Mouse (Mus musculus): ENCODE measurements around the gene Car10. TPM values are rescaled to one million over a fixed set of nuclear protein-coding genes. Genes with fewer than 3 reads are reported as not detected.
"Not testable (repeated sequence)": the region's sequence is repeated elsewhere in the genome, so short reads cannot be mapped to it uniquely, and the experiment has no call there.

Car10 gene
- total RNA-seq, 2 experiments from 2014 or later, result 134 to 140 TPM

- intact Hi-C loops (cut with DNase I), result no loop called here
- DNase-seq (ENCODE audit: low spot score in 2 of 2), result no peak
Measured at GRCm38 (mm10) chr11:93361576-93361975, 263.7 kb downstream of the Car10 start.

GRCm38 (mm10) chr11:93364171-93364570 lies 266.3 kb downstream of the Car10 start:
- intact Hi-C loops (cut with DNase I), result no loop called here
- DNase-seq (ENCODE audit: low spot score in 2 of 2), result no peak

DNA sequence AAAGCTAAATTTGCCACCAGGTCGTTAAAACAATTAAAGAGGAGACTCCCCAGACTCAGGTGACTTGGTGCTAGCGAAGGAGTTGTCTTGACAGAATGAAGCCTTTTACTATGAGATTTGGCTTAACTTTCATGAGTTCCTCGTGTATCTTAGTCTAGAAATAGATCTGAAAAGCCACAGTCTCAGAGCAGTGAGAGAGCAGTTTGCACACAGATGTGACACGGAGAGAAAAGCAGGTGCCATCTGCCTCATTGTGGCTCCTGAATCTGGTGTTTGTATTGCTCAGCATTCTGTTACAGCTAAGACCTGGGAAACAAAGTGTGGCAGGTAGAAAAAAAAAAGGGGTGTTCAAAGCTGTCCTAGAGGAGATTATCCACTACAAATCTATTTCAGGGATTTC lies 269.4 kb downstream of the Car10 start:
- no peak for DNase-seq (ENCODE audit: low spot score in 2 of 2)
- intact Hi-C loops (cut with DNase I), result no loop called here

GRCm38 (mm10) chr11:93367740-93368139 lies 269.9 kb downstream of the Car10 start:
- no peak for DNase-seq (ENCODE audit: low spot score in 2 of 2)
- intact Hi-C loops (cut with DNase I), result no loop called here

- intact Hi-C loops (cut with DNase I), result no loop called here
- DNase-seq (ENCODE audit: low spot score in 2 of 2), result no peak
Measured at GRCm38 (mm10) chr11:93373697-93374354, 276.0 kb downstream of the Car10 start.

GRCm38 (mm10) chr11:93391159-93391558 lies 293.3 kb downstream of the Car10 start:
- no peak for DNase-seq (ENCODE audit: low spot score in 2 of 2)
- intact Hi-C loops (cut with DNase I), result no loop called here

DNA sequence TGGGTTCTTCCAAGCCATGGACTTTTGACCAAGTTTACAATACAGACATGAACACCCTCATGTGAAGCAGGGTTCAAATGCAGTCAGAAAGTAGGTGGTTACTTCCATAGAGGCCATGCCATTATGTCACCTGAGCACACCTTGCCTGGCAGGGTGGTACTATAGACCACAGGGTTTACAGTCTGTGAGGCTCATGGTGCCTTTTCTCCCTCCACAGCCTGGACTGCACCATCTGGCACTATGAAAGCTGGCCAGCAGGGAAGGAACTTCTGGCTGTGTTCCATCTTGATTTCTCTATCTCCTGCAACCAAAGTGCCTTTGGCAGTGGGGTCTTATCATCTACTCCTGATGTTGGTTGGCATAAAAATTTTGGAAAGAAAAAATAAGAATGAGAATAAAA lies 295.5 kb downstream of the Car10 start:
- intact Hi-C loops (cut with DNase I); DNase-seq (ENCODE audit: low spot score in 2 of 2): not testable (repeated sequence)

DNA sequence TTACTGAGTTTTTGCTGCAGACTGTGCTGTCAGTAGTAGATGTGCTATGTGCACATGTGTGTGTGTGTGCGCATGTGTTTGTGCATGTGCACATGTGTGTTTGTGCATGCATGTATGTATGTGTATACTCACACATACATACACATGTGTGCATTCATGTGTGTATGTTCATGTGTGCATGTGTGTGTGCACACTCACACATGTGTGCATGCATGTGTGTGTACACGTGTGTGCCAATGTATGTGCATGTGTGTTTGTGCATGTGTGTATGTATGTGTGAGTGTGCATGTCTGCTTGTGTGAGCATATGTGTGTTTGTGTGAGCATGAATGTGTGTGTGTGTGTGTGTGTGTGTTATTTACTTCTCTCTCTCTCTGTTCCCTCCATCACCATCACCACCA lies 298.5 kb downstream of the Car10 start:
- DNase-seq (ENCODE audit: low spot score in 2 of 2), result no peak
- intact Hi-C loops (cut with DNase I), result no loop called here

DNA sequence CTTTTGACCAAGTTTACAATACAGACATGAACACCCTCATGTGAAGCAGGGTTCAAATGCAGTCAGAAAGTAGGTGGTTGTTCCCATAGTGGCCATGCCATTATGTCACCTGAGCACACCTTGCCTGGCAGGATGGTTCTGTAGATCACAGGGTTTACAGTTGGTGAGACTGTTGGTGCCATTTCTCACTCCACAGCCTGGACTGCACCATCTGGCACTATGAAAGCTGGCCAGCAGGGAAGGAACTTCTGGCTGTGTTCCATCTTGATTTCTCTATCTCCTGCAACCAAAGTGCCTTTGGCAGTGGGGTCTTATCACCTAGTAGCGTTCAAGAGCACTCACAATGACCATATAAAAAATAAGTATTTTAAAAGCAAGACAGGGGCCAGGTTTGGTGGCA lies 303.3 kb downstream of the Car10 start:
- DNase-seq (ENCODE audit: low spot score in 2 of 2); intact Hi-C loops (cut with DNase I): not testable (repeated sequence)

GRCm38 (mm10) chr11:93407981-93408380 lies 310.2 kb downstream of the Car10 start:
- no peak for DNase-seq (ENCODE audit: low spot score in 2 of 2)
- intact Hi-C loops (cut with DNase I), result no loop called here

GRCm38 (mm10) chr11:93431482-93431881 lies 333.7 kb downstream of the Car10 start:
- intact Hi-C loops (cut with DNase I), result no loop called here

GRCm38 (mm10) chr11:93434997-93435915 lies 337.4 kb downstream of the Car10 start:
- DNase-seq (ENCODE audit: low spot score in 2 of 2), result no peak
- intact Hi-C loops (cut with DNase I), result no loop called here

More at GRCm38 (mm10) chr11:93431482-93431881, 333.7 kb downstream of the Car10 start:
- no peak for DNase-seq (ENCODE audit: low spot score in 2 of 2)

- DNase-seq (ENCODE audit: low spot score in 2 of 2), result no peak
- intact Hi-C loops (cut with DNase I), result no loop called here
Measured at GRCm38 (mm10) chr11:93436892-93437291, 339.1 kb downstream of the Car10 start.

DNA sequence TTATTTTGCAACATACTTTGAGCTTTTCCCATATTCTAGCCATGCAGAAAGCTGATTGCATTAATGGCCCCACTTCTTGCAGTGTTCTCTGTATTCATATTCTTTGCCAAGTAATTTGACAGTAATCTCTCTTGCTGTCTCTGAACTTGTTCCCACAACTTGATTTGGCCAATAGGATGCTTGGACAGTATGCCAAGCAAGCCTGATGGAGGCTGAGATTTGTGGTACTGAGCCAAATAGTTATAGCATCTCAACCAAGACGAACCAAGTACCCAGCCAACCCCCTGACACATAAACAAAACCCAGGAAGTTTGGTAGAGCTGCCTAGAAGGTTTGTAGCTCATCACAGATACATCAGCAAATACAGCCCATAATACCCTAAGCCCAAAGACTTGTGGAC lies 342.6 kb downstream of the Car10 start:
- DNase-seq (ENCODE audit: low spot score in 2 of 2), result no peak
- intact Hi-C loops (cut with DNase I), result no loop called here

- intact Hi-C loops (cut with DNase I), result no loop called here
- no peak for DNase-seq (ENCODE audit: low spot score in 2 of 2)
Measured at GRCm38 (mm10) chr11:93443777-93444176, 345.9 kb downstream of the Car10 start.

DNA sequence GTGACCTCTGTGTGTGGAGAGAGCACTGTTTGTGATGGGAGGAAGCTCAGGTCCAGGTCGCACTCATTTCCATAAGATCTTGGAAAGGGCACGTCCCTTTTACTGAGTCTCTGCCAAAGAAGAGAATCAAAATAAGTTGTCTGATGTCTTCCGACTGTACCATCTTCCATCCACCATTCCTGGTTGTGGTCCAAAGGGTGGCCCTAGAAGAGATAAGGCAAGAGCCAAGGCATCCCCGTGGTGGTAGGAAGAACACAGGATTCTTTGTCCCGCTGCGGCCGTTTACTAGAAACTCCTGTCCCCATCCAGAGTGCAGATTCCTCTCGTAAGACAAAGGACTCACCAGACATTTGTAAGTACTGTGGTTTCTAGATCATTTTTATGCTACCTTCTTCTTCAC lies 346.9 kb downstream of the Car10 start:
- intact Hi-C loops (cut with DNase I), result no loop called here
- DNase-seq (ENCODE audit: low spot score in 2 of 2), result no peak

- DNase-seq (ENCODE audit: low spot score in 2 of 2), result no peak
- intact Hi-C loops (cut with DNase I), result no loop called here
Measured at GRCm38 (mm10) chr11:93447566-93447965, 349.7 kb downstream of the Car10 start.

- intact Hi-C loops (cut with DNase I), result no loop called here
- no peak for DNase-seq (ENCODE audit: low spot score in 2 of 2)
Measured at GRCm38 (mm10) chr11:93448290-93449256, 350.7 kb downstream of the Car10 start.

- intact Hi-C loops (cut with DNase I), result no loop called here
Measured at GRCm38 (mm10) chr11:93450535-93450934, 352.7 kb downstream of the Car10 start.

DNA sequence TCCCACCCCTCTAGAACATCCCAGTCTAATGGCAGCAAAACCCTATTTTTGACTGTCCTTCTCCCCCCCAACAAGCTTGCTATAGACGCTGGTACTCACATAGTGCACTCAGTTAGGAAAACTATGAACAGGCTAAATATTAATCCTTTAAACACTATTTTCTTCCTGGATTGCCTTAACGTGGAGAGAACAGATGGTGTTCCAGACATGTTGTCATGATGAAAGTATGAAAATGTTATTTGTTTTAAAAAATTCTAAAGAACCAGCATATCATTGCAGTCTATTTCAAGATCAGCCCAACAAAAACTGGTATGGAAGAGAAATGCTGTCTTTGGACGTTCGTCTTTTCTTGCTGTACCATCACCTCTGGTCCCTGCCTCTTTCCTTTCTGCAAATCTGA lies 368.4 kb downstream of the Car10 start:
- DNase-seq (ENCODE audit: low spot score in 2 of 2), result no peak
- intact Hi-C loops (cut with DNase I), result no loop called here

More at GRCm38 (mm10) chr11:93450535-93450934, 352.7 kb downstream of the Car10 start:
- no peak for DNase-seq (ENCODE audit: low spot score in 2 of 2)
